Mouse (Mus musculus): ENCODE results near the gene Lingo3.
"Not testable (repeated sequence)": the region's sequence is repeated elsewhere in the genome, so short reads cannot be mapped to it uniquely, and the experiment has no call there.

The Lingo3 gene

DNA sequence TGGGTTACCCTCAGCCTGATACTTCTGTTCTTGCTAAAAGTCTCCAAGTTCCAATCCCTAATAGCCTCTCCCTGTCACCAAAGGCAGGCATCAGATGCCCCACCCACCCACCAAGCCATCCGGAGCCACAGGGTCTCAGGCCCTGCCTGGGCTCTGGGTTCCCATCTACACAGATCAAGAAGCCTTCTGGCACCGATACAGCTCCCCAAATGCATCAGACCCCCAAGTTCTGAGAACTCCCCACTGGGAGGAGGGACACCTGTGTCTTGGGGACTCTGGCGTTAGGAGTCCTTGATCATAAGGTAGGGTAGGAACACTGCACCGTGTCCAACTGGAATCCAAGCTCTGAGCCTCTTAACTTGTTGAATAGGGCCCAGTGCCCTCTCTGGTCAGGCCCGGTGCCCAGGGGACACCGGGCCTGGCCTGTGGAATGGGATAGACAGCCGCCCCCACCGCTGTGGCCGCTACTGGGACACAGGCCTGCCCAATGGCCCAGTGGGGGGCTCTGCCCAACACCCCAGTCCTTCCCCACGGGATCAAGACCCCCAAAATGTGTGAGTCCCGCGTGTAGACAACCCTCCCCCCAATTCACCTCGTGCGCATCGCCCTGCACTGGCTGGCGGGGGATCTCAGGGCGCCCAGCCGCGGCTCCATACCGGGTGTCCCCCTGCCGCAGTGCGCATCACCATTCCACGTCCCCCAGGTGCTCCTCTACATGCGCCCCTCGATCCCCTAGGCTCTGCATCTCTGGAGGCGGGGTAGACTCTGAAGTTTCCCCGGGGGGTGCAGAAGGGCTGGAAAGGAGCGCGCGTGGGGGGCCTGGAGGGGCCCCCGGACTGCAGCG, 530 bp downstream of the Lingo3 start:
- no peak for DNase-seq (ENCODE audit: low read depth, low spot score)

DNA sequence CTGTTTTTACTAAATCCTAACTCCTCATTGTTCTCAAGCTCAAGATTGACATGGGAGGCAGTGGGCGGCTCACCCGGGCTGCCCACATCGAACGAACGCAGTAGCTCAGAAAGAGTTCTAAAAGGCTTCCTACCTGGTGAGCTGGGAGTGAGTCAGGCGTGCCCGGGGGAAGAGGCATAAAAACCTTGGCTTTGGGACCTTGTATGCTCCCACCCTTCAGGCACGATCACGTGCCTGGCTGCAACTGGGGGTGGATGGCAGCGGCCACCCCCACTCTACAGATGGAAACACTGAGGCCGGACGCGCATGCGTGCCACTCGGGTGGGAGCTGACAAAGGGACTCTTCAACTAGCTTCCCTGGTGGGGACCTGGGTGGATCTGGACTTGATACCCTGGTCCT, 1.5 kb downstream of the Lingo3 start:
- no peak for DNase-seq (ENCODE audit: low read depth, low spot score)

DNA sequence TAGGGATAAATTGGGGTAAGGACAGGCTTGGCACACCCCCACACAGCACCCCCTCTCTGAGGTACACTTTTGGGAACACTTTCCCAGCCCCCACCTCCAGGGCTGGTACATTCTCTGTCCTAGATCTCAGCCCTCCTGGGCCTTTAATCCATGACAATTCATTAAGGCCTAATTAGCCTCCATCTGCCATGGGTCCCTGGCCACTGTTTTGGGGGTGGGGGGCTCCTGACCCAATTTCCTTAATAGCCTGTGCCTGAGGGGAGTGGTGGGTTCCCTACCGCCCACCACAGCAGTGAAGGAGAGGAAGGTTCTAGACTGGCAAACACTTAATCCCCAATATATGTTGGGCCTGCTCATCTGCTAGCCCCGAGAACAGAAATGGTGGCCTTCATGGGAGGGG, 2.2 kb downstream of the Lingo3 start:
- no peak for DNase-seq (ENCODE audit: low read depth, low spot score)

DNA sequence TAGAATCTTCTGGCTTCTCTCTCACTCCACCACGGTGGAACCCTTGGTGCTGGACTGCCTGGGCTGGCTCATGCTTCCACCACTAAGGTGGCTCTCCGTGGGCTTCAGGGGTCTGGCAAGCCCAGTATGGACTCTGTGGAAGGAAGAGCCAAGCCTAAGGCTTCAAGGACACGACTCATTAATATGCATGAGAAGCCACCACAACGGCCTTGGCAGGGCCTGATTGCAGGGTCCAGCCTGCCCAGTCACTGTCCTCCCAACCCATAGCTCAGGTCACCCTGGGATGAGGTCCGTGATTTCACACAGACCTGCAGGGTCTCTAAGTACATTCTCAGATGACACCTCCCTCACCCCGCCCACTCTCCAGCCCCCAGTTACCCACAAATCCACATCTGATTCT, 4.0 kb downstream of the Lingo3 start:
- no peak for DNase-seq (ENCODE audit: low read depth, low spot score)

DNA sequence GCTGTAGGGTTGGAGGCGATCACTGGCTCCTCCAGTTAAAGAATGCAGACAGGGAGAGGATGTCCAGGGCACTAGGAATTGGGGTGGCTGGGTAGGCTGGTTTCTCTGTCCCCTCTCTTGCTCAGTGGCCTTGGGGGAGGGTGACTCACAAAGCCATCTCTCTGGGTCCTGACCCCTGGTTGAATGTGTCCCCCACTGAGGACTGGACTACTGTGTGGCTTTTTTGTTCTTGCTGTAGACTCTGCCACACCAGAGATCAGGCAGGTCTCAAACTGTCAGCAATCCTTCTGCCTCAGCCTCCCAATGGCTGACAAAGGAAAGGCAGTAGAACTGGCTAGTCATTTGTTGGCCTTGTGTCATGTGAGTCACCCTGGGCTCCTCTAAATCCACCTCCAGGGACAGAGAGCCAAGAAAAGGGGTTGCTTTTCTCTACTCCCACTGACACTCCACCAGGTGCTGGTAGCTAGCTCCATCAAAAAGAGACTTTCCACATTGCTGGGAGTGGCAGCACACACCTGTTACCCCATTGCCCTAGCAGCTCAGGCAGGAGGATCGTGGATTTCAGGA, 5.4 kb downstream of the Lingo3 start:
- peak; percentile 63 for DNase-seq (ENCODE audit: low read depth, low spot score)

DNA sequence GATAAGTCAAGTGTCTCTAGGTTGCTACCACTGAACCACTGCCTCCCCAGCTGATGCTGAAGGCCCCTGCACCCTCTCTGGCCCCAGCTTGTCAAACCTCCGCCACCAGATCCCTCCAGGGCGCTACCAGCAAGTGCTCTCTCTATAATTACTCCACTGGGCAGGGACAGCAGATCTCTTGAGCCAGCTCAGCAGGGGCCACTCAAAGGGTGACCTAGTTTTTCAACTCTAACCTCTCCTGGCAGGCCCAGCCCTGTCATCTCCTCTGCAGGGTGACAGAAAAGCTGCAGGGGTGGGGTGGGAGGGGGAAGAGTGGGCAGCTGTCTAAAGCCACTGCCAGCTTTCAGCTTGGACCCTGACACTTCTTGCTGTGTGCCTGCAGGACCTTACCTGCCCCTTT, 6.0 kb downstream of the Lingo3 start:
- DNase-seq (ENCODE audit: low read depth, low spot score), result no peak

DNA sequence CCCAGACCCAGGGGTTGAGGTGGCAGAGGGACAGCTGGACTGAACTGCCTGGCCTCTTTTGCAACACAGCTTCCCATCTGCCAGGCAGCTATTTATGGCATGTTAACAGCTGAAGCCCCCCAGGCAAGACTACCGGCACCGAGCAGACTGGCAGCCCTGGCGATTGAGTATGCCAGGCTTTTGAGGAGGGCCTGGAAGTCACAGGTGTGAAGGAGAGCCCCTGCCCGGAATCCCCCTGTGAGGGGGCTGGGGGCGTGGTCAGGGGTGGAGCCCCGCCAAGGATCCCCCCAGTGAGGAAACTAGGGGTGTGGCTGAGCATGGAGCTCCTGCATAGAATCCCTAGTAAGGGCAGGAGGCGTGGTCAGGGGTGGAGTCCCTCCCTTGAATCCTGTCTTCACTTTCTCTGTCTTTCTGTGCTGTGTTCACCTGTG, 6.9 kb downstream of the Lingo3 start:
- no peak for DNase-seq (ENCODE audit: low read depth, low spot score)

DNA sequence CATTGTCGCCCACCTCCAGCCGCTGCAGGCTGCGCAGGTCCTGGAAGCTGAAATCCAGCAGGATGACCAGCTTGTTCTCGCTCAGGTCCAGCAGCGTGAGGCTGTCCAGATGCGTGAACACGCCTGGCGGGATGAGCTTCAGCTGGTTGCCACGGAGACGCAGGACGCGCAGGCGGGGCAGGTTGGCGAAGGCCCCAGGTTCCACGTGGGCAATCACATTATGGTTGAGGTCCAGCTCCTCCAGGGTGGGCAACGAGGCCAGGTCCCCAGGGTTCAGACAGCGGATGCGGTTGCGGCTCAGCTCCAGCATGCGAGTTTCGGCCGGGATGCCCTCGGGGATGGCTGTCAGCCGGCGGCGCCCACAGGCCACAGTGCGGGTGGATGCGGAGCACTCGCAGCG, 8.2 kb downstream of the Lingo3 start:
- DNase-seq (ENCODE audit: low read depth, low spot score), result no peak

DNA sequence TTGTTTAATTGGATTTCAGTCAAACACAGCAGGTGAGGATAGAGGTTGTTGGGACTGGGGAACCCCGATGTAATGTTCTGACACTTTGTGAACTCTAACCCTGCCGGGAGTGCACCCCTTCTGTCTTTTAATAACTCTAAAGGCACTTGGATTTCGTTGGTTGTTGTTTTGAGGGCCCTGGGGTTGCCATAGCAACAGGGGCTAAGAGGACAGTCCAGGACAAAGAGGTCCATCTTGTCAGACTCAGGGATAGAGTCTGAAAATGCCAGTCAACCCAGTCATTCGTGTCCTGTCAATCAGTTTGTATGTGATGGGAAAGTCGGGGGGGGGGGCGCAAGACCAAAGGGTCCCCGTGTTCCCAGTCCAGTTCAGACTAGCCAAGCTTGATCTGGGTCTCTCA, 11.0 kb downstream of the Lingo3 start:
- no peak for DNase-seq (ENCODE audit: low read depth, low spot score)

DNA sequence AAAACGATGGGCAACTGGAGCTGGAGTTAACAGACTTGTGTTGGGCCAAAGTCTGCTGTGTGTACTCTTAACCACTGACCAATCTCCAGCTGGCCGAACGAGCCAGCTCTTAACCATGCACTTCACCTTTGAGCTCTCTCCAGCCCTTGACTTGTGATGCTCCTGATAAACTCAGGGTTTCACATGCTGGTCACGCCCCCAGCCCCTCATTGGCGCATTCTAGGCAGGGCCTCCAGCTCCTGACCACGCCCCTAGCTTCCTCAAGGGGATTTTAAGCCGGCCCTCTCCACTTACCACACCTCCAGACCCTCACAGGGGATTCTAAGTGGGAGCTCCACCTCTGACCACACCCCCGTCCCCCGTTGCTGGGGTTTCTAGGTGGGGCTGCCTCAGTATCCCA, 12.7 kb downstream of the Lingo3 start:
- no peak for DNase-seq (ENCODE audit: low read depth, low spot score)

DNA sequence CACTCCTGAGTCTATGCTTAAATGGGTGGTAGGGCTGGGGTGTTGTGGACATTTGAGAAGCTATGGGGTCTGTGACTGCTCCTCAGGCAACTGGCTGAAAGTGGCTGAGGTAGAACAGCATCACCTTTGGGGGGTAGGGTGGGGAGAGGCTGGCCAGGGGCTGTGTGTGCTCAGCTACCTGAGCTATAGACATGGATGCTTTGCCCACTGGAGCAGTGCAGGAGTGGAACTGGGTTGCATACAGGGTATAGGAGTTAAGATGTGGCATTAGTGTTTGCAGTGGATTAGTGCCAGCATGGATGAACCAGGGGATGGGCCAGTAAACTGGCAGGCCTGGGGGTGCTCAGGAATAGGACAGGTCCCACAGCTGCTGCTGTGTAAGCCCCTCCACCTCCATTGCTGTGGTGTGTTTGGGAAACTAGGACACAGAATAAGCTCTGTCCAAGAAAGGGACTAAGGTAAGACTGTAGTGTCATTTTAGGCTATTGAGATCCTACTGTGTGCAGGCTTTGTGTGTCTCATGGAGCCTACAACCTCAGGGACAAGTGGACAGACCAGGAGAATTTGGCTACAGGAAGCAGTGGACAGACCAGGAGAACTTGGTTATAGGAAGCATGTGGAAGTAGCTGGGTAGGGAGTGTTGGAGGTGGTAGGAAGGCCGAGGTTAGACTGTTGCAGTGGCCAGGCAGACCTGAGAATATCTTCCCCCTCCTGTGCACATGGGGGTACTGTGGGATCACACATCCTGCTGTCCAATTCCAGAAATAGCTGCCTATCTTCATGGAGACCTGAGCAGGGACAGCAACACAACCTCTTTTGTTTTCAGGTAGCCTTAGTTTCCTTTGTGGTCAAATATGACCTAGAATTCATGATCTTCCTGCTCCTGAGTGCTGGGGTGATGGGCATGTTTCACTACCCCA, 14.2 kb downstream of the Lingo3 start:
- no peak for DNase-seq (ENCODE audit: low read depth, low spot score)

DNA sequence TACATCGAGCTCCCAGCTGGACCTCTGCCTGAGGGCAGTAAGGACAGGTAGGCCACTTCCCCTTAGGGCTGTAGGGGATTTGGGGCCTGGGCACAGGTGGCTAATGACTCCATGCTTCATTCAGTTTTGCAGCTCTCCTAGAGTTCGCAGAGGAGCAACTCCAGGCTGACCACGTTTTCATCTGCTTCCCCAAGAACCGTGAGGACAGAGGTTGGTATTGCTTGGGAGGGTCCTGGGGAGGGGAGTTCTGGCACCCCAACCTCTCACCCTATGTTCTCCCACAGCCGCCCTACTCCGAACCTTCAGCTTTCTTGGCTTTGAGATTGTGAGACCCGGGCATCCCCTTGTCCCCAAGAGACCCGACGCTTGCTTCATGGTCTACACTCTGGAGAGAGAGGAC, 15.3 kb downstream of the Lingo3 start:
- DNase-seq (ENCODE audit: low read depth, low spot score), result not testable (repeated sequence)

DNA sequence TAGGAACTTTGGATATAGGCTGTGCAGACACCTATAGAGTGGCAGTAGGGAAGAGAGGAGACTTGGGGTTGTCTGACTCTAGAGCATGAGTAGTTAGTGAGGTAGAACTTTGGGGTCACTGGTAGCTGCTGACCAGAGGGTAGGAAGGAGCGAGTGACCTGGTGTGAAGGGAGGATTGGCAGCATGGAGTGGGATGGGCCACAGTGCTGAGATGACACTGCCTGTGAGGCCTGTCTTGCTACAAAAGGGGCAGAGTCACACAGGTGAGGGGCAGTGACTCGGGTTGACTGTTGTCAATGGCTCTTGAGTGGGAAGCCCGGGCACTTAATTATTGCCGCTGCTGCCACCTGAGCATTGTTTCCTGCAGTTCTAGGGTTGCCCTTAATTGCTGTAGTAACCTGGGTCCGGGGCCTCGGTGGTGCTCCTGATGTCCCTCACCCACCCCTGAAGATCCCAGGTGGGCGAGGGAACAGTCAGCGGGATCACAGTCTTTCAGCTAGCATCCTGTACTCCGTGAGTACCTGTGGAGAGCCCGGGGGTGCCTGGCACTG, 15.9 kb downstream of the Lingo3 start:
- no peak for DNase-seq (ENCODE audit: low read depth, low spot score)

DNA sequence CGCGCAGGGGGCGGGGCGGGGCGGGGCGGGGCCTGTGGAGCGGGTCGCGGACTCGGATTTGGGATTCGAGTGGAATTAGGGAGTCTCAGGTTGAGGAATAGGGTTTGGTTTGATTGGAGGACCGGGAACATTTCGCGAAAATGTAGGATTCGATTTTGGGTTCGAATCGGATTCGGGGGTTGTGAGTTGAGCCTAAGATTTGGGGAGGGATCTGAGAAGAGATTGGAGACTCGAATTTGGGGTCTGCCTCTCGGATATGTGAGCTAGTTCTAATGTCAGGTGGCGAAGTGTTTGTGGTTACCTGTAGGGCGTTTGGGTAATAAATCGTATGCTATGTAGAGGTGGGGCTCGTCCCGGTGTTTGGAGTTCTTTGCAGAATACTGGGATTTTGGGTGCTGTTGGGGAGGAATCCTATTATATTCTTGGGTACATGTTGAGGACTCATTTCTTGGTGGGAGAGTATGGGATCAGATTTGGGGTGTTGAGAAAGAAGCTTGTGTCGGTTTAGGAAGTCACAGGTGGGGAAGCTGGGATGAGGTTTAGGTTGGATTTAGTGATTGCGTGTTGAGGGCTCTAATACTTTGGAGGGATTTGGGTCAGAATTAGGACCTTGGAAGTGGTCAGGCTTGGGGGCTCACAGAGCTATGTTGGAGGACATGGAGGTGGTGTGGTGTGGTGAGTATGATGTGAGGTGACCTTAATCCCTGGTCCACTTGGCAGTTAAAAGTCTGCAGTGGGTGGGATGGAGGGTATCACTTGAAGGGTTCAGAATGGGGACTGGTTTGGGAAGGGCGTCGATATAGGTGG, 16.6 kb downstream of the Lingo3 start:
- DNase-seq (ENCODE audit: low read depth, low spot score), result no peak

DNA sequence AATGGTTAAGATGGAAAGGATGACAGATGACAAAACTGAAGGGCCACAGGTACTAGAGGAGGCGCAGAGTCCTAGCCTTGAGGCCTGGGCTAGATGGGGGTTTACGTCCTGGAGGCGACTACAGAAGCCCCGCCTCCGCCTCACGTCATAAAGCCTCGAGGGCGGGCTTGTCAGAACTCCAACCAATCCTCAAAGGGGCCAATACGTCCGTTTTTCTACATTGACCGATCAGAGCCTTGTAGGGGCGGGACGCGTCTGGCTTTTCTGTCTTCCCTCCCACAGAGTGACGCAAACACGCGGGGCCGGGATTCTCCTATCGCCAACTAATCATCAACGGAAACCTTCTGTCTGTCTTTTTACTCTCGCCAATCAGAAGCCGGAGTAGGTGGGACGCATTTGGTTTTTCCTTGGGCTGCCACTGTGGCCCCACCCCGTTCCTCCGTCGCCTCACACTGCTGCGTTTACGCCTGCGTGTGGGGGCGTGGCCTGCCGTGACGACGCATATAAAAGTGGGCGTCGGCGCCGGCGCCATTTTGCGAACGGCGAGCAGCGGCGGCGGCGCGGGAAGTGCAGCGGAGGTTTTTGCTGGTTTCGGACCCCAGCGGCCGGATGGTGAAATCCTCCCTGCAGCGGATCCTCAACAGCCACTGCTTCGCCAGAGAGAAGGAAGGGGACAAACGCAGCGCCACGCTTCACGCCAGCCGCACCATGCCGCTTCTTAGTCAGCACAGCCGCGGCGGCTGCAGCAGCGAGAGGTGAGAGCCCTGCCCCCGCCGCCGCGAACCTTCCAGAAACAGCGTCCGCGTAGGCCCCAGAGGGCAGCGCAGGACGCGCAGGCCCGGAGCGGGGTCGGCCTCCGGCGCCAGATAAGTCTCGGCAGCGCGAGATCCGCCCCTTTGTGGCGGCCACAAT, 17.4 kb downstream of the Lingo3 start, which contains the start of gene Oaz1:
Gene Oaz1 (plus strand): TSS at position 506 of the 912 bp plus-strand sequence.
- DNase-seq (ENCODE audit: low read depth, low spot score), result peak; percentile 100

DNA sequence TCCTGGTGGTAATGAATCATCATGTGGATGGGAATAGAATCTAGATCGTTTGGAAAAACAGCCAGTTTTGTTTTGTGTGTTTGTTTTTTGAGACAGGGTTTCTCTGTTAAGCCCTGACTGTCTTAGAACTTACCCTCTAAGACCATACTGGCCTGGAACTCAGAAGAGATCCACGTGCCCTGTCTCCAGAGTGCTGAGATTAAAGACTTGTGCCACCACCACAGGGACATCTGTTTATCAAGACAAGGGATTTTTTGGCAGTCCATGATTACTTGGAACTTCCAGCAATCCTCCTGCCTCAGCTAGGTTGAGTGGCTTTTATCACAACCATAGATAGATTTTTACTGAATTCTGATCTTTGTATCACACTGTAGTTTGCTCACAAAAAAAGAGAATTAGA, 19.0 kb downstream of the Lingo3 start:
- no peak for DNase-seq (ENCODE audit: low read depth, low spot score)

DNA sequence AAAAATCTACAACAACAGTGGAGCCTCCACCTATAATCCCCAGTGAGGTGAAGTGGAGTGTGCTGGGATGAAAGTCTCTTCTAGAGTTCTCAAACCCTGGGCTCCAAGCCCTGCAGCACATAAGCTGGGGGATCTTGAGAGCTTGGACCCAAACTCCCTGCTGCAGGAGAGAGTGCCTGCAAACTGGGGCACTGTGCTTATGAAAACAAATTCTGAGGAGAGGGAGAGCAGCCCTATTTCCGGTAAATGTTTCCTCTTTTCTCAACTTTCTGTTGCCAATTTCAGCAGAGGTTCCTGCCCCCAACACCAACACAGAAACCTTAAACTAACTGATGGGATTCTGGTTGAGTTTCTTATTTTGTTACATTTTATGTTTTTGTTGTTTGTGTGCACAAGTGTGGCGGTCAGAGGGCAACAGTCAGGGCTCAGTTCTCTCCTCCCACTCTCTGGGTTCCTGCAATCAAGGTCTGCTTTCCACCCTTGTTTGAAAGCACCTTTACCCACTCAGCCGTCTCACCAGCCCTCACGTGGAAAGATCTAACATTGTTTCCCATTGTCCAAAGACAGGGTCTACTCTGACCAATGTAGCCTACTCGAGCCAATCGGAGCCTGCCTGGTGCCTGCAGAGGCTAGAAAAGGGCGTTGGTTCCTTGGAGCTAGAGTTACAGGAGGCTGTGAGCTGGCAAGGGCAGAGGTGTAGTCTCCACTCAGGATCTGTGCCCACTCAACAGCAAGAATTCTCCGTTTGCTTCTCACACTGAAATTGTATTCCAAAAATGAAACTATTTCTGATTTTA, 19.8 kb downstream of the Lingo3 start:
- DNase-seq (ENCODE audit: low read depth, low spot score), result no peak

DNA sequence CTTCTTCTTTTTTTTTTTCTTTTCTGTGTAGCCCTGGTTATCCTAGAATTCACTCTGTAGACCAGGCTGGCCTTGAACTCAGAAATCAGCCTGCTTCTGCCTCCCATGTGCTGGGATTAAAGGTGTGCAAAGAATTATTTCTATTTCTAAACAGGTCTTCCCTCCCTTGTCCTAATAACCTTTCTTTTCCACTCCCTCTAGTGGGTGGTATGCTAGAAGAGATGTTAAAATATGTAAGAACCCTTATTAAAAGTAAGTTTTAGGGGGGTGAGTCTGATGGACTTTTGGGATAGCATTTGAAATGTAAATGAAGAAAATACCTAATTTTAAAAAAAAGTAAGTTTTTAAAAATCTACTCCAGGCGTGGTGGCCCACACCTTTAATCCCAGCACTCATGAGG, 20.5 kb downstream of the Lingo3 start:
- peak; percentile 50 for DNase-seq (ENCODE audit: low read depth, low spot score)

DNA sequence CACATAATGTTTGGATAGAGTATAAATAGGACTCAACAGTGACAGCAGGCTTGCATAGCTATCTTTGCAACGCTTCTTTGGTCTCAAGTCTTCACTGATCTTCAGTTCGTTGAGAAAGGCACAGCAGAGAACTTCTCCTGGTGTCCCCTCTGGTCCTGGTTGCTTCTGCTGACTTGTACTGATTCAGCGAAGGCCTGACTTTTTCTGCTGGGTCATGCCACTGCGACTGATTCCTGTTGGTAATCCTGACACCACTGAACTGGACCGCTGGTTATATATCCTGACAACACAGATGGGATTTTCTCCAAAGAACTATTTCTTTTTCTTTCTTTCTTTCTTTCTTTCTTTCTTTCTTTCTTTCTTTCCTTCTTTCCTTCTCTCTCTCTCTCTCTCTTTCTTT, 21.3 kb downstream of the Lingo3 start:
- no peak for DNase-seq (ENCODE audit: low read depth, low spot score)
